Mouse (Mus musculus) granulocyte monocyte progenitor cell, adult 5-6 weeks (primary cell): ENCODE data around the gene Slc22a14. TPM values are rescaled to one million over a fixed set of nuclear protein-coding genes. Genes with fewer than 3 reads are reported as not detected.
"Not testable (repeated sequence)": the region's sequence is repeated elsewhere in the genome, so short reads cannot be mapped to it uniquely, and the experiment has no call there.

Source experiments
- ATAC-seq: replicated peaks from 2 replicates; pipeline ENCODE4 v1.8.0; 2016; ENCODE audit warnings: mild to moderate bottlenecking, moderate TSS enrichment, inconsistent platforms; ENCODE audit not compliant: poor library complexity, severe bottlenecking
- total RNA-seq, 2 experiments: library from RNA; stranded (forward) in 1 of 2; stranded (reverse) in 1 of 2; fragments of 200-712, 200-1000 nt in 1 of 2; fragments of >200 nt in 1 of 2; fragmentation: Nextera tagmentation in 1 of 2; gene quantifications; 2 replicates each; pipeline ENCODE4 v1.2.3; 2014 to 2017

The Slc22a14 gene
- total RNA-seq, 2 experiments from 2014 or later, result not detected

DNA sequence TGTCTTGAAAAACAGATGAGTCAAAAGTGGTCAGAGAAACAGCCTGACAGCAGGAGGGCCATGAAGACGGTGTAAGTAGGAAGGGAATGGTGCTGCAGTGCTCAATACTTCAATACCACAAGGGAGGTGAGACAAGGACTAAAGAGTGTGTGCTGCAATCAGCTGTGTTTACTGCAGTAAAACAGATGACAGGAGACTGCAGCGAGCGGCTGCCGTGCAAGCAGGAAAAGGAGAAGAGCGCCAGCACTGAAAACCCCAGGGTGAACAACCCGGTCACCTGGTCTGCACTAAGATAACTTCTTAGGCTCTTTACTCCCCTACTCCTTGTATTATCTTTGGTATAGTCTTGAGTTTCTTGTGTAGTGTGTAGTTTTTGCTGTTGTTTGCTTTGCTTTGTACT lies 97.2 kb downstream of the Slc22a14 start:
- no peak for ATAC-seq

DNA sequence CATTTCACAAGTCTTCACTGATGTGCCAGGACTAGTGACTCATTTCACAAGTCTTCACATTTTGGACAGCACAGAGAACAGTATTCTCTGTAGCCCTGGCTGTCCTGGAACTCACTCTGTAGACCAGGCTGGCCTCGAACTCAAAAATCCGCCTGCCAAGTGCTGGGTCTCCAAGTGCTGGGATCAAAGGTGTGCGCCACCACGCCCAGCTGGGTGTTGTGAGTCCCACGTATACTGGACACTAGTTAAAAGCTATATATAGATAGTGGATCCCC lies 99.3 kb downstream of the Slc22a14 start:
- ATAC-seq, result not testable (repeated sequence)

DNA sequence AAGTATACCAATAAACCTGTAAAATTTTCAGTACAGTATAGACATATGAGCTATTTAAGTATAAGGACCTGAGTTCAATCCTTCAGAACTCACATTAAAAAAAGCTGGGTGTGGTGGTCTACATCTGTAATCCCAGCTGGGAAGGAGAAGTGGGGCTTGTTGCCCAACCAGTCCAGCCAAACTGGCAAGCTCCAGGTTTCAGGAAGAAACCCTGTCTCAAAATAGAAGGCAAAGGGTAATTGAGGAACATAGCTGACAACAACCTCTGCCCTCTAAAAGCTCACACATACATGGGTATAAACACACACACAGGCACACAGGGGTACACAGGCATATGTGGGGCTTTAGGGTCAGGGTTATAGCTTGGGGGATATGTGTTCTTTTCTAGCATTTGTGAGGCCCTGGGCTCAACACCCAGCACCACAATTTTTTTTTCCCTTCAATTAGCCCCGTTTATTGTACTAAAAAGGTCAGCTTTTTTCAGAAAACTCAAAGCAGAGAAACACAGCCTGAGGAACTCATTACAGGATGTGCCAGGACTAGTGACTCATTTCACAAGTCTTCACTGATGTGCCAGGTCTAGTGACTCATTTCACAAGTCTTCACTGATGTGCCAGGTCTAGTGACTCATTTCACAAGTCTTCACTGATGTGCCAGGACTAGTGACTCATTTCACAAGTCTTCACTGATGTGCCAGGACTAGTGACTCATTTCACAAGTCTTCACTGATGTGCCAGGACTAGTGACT lies 99.8 kb downstream of the Slc22a14 start:
- peak; percentile 97 for ATAC-seq

DNA sequence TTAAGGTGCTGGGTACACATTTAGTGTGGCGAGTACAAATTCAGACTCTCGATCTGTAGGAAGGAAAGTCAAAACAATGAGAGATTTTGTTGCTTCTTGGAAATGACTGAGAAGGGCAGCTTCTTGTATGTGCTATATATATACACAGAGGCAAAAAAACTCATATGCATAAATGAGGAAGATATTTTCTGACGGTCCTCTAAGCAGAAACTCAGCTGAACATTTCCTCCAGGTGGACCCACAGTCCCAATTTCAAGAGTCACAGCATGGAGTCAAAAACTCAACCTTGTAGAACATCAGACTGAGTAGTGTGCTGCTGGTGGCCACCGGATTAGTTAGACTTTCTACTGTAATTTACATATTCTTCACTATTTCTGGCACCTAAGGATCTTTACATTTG lies 102.3 kb downstream of the Slc22a14 start:
- ATAC-seq, result no peak

DNA sequence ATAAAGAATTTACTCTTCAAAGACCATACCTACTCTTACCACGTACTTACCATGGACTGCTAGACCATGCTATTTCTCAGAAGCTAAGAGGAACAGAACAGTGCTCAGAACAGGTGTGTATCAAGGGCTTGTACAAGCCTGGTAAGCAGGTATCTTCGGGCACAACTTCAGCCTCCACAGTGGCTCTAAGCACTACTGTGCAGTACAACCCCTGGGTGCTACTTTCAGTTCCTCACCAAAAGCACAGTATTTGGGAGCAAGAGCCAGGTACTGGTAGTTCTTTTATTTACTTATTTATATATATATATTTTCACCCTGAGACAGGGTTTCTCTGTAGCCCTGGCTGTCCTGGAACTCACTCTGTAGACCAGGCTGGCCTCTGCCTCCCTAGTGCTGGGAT lies 104.5 kb downstream of the Slc22a14 start:
- no peak for ATAC-seq

DNA sequence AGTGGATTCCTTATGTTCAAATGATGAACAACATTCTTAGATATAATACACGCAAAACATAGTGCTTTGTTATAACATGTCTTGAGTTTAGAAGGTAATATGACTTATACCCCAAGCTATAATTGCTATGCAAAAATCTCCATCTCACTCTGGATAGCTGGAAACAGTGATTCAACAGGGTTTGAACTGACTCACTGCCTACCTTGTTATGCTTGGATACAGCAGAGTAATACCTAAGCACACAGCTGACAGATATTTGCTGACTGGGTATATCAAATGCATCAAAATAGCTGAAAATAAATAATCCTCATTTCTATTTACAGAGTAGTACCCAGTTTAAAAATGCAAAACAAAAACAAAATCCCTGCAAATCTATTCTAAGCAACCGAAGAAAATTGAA lies 106.6 kb downstream of the Slc22a14 start:
- no peak for ATAC-seq

DNA sequence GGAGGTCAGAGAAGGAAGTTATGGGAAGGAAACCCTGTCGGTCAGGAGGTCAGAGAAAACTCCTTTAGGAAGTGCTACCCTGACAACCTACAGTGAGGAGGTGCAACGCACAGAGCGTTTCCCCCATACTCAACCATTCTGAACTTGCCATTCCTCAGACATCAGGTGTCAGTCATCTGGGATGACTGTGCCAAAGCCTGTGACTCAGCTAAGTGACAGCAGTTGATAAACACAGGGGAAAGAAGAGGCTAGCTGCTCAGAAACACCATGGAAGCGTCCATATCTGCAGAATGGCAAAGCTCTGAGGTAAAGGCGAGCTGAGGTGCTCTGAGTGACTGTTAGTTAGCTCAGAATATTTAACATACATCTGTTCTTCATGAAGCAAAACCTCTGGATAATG lies 107.2 kb downstream of the Slc22a14 start:
- no peak for ATAC-seq

DNA sequence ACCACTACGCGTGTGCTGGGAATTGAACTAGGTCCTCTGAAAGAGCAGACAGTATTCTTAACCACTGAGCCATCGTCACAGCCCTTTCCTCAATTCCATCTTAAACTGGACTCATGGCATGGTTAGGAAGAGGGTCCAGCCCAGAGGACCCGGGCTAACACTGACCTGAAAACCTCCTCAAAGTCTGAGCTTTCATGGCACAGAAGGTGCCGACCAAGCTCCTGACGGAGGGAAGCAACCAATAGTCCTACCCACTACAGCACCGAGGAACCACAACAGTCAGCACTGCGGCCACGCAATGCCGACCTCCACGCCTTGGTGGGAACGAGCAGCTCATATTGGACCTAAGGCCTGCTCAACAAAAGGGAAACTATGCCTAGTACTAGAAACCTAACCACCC lies 109.2 kb downstream of the Slc22a14 start:
- ATAC-seq, result no peak

DNA sequence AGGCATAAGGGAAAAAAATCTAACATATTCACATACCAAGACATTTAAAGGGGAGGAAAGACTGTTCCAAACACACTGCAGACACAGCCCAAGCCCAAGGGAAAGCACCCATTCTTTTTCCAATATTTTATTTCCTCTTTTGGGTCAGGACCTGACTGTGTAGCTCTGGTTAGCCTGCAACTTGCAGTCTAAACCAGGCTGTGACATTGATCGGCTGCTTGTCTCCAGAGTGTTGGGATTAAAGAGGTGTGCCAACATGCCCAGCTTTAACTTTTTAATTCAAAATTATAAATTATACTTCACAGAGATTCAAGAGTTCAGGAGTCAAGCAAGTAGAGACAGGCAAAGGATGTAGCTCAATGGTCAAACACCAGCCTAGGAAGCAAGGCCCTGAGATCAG lies 110.3 kb downstream of the Slc22a14 start:
- ATAC-seq, result no peak

DNA sequence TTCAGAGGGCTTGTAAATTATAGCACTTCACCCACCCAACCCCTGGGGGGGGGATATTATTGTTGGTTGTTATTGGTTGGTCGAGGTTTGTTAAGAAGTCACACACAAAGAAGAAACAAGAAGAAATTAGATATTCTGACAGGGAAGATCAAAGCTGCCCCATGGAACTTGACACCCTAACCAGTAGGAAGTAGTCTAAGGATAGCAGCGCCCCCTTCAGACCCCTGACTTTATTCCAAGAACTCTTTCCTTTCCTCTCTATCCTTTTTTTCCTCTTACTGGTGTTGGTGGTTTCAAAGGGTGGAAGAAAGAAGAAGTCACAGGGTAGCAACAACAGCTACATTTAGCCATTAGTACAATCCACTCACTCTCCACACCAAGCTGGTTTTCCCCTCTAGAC lies 111.2 kb downstream of the Slc22a14 start:
- no peak for ATAC-seq

DNA sequence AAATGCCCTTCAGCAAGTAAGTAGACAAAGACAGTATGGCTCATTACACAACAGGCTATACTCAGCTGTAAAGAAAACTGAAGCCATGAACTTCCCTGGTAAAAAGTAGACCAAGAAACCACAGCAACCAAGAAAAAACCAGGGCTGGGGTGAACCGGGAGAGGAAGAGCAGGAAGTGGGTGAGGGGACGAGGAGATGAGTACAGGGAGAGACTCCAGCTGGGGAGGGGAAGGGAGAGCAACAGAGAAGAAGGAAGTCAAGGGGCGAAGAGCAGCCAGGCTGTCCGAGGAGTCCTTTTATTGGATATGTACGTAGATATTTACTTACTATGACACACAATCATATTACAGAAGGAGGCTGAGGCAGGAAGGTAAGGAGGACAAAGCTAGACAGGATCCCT lies 117.4 kb downstream of the Slc22a14 start:
- ATAC-seq, result peak; percentile 94

DNA sequence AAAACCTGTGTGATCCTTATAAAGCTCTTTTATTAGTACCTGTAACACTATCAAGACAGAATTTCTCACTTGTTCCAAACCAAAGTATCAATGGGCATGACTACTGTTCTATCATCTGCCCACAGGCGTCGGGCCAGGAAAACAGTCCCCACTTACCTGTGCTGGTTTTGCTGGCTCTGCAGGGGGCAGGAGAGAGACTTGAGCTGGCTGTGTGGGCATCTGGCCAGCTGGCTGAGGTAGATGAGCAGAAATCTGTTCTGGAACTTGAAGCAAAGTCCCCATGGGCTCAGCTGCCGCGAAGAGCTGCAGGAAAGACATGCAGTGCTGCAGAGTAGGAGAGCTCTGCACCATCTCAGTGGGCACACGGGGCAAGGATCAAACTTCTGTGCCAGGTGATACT lies 118.5 kb downstream of the Slc22a14 start:
- ATAC-seq, result no peak

DNA sequence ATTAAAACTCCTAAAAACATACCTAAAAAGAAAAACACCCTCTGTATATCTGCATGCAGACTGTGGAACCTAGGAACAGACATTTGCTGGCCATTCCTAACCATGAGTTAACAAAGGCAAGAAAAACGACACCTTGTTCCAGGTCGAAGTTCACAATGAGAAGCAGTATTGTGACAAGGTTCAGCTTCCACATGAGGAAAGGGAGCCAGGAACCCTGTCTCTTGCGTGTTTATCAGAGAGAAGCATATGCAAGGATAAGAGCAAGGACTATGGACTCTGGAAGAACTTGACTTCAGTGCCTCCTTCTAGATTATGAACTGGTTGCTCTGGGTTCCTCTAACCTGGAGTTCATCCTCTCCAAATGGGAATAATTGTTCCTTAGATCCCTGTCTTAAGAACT lies 121.4 kb downstream of the Slc22a14 start:
- ATAC-seq, result no peak

DNA sequence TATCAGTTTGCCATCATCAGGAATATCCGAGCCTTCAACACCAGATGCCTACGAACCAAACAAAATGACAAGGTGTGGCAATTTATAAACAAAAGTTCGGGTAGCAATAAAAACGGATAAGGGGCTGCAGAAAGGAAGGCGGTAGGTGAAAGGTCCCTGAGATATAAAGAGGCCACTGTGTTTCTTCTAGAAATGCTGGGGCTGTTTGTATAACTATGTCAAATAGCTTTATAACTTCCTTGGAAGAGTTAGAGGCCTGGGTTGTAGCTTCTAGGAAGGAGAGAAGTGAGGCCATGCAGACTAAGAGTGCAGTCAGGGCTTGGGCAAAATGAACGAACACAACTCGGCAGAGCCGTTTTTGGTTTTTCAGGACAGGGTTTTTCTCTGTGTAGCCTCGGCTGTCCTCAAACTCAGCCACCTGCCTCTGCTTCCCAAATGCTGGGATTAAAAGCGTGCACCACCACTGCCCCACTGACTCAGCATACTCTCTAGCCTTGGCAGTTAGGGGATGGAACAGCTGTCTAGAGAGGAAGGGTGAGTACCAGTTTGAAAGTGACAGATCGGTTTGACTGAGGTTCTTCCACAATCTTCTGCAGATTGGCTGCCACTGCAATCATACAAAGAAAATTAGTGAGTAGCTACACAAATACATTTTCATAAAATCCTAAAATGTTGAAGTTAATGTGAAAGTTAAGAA lies 124.0 kb downstream of the Slc22a14 start:
- ATAC-seq, result no peak

DNA sequence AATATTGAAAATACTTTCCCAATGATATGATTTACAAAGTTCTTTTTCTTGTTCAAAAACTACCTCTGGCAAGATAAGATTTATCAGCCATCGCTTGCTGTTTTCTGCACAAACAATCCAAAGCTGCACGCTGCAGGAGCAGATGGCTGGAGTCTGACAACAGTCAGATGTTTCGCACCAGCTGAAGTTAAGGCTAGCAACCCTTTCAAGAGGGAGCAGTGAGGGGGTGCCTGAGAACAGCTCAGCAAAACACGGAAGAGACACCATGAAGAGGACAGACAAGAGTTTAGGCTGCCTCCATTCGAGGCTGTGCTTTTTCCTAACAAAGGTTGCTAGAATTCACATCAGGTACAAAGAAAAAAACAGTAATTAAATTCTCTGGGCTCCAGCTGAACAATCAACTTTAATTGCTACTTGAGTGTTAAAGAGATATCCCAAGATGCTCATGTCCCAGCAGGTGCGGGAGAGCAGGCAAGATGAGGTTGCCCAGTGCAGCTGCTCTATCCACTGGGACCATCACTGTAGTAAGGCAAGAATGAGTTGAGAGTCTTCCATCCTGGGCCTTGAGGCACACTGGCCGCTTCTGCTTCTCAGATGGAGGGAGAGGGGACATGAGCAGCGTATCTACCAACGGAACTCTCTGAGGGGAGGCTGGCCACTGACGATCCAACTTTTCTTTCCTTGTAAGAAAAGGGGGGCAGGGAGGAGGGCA lies 124.9 kb downstream of the Slc22a14 start:
- ATAC-seq, result no peak

DNA sequence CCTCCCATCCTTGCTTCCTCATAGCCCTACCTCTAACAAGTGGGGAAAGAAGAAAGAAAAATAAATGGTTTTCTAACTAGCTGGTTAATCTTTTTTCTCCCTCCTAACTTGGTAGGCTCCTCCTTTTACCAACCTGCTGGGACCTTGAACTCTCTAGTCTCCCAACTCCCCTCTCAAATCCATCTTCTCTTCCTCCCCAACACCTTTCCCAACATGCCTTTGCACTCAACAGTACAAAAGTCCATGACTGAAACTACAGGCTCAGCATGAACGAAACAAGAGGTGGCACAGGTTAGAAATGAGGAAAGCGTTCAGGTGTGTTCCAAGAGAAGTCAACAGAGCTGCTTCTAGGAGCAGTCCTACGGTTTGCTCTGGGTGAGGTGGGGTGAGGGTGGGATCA lies 126.1 kb downstream of the Slc22a14 start:
- no peak for ATAC-seq

DNA sequence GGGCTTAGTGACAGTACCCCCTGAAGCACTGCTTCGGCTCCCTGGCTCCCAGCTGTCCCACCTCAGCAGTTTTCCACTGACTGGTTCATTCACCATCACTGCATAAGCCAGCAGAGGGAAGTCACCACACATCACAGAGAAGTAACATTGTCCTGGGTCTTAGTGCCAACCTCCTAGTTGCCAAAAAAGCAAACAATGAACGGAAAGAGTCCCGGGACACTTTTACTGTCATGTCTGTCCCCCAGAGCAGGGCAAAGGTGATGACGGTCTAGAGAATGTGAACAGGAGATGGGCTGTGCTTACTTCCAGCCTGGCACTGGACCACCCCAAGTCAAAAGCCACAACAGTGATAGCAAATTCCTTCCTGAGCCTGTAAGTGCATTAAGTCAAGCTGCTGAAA lies 126.6 kb downstream of the Slc22a14 start:
- no peak for ATAC-seq

DNA sequence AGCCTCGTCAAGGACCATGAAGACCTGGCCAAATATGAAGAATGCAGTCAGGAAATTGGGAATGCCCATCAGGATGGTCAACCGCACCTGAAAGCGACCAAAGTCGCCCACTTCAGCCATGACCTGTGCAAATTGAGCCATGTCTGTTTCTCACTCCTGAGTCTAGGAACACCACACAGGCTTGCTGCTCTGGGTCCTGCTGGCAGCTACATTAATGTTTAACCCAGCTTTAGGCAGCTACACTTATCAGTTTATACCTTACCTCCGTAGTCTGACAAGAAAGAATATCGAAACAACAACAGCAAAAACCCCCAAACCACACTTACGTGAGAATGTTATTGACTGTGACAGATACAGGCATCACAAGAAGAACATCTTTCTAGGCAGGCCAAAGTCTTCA lies 133.8 kb downstream of the Slc22a14 start:
- no peak for ATAC-seq

DNA sequence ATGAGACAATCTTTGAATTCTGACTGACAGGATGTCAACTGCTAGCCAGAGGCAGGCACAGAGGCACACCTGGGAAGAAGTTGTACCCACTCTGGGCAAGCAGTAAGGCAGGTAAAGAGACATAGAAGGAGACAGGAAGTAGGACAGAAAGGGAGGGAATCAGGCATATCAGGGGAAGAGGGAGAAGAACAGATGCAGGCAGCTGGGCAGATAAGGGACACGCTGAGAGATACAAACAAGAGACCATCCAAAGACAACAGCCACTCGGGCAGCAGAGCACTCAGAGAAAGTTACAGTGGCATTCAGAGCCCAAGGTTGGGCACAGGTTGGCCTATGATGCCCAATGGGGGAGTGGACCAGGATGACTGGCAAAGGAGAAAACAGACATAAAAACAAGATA lies 134.5 kb downstream of the Slc22a14 start:
- ATAC-seq, result no peak

DNA sequence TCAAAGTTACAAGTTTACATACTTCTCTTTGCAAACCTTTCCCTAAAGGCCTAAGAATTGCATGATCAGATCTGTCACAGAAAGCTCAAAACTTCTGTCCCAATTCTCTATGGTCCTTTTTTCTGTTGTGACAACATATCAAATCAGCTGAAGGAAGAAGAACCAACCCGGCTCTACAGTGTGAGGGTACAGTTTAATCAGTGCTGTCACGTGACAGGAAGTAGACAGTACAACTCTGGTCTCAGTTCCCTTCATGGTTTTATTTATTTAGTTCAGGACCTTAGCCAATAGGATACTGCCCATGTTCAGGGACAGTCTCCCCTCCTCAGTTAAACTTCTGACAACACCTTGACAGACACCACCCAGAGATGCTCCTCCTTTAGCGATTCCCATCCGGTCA lies 145.1 kb downstream of the Slc22a14 start:
- ATAC-seq, result peak; percentile 52; the same call in 1 of the 2 replicates

DNA sequence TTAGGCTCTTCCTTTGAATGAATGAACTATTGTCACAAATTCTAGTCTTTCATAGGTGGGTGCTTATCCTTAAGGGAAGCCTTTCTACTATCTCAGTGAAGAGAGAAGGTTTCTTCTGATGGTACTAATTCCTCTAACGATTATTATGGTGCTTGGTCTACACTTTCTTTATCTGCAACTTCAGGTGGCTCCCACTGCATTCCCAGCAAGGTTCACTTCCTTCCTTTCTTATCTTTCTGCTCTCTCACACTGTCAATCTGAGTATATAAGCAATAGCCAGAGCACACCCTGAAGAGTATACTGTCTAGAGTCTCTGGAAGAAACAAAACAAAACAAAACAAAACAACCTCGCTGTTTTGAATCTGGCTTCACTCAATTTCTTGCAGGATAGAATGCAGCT lies 145.7 kb downstream of the Slc22a14 start:
- no peak for ATAC-seq

DNA sequence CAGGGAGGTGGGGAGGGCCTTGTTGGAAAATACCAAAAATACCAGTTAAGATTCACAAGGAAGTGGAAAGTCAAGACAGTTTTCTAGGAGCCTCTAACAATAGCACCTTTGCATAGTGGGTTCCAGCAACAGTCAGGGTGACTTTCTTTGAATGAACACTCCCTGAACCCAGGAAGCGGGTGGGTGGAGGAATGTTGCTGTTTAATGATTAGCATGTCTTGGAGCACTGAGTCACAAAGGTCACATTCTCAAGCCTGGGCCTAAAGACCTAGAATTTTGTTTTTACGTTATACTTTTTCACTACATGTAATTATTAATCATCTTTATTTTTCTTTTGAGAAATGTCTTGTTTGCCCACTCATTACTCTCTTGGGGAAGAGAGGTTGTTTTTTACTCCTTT lies 150.0 kb downstream of the Slc22a14 start:
- not testable (repeated sequence) for ATAC-seq
